Mouse (Mus musculus) cortical plate, adult 2 months (tissue): ENCODE results near the gene Zdhhc22.

ENCODE experiments used
- CTCF ChIP-seq: fragments of 200-500 bp; IDR thresholded peaks from 2 replicates; pipeline ENCODE4 v1.5.1; 2011; ENCODE audit warnings: mild to moderate bottlenecking, control low read depth, low read length; ENCODE audit not compliant: insufficient read depth; ENCODE audit errors: extremely low read depth
- POLR2A ChIP-seq: fragments of 200-500 bp; IDR thresholded peaks from 2 replicates; pipeline ENCODE4 v1.6.1; 2011; ENCODE audit warnings: mild to moderate bottlenecking, low read length, control low read depth; ENCODE audit not compliant: insufficient read depth; ENCODE audit errors: extremely low read depth

- TF ChIP-seq CTCF, result no peak
- no peak for TF ChIP-seq POLR2A
Observed at GRCm38 (mm10) chr12:86946301-86946781, 43.9 kb downstream of the Zdhhc22 start.
